In the genomic region with DNA sequence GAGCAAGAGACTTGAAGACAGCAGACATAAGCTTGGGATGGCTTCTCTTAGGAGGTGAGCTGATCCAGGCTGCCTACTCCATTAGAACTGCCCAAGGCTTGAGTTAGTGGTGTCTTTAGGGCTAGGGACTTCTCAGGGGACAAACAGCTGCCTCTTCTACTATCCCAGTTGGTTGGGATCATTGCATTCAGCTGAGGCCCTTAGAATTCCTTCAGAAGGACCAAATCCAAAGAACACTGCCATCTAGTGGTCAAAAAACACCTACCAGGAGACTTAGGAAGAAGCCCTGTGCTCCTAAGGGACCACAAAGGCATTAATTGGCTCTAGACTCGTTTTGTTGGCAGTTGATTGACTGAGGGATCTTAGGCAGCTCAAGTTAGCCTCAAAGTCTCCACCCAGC, we compare ENCODE assay signal across 8 mouse cellular contexts. TPM values are rescaled to one million over a fixed set of nuclear protein-coding genes. Genes with fewer than 3 reads are reported as not detected.
DNase-seq lines count a peak whose midpoint lies in the region; ATAC-seq and TF ChIP-seq lines count a peak whose summit lies in the region.

No protein-coding gene starts in this region.

- H3K4me3 ChIP-seq in liver, adult 2 months (ENCODE audit: insufficient read depth, low read depth, low read length) = no peak overlapping the region
- H3K4me3 ChIP-seq in hindbrain, embryonic 13.5 days = no peak overlapping the region
- H3K4me3 ChIP-seq in limb, embryonic 15.5 days = no peak overlapping the region

- peak; percentile 30; the same call in 1 of the 2 replicates for ATAC-seq in common myeloid progenitor, adult 5-6 weeks (replicated peaks; ENCODE audit: low read depth, poor library complexity, severe bottlenecking)
- ATAC-seq in hindbrain, embryonic 13.5 days (ENCODE audit: low FRiP score) = peak; percentile 32; the same call in 1 of the 2 replicates
- ATAC-seq in limb, embryonic 15.5 days (ENCODE audit: insufficient number of reproducible peaks, low FRiP score, low TSS enrichment, low read depth) = no peak

- DNase-seq in liver, adult 2 months (ENCODE audit: extremely low read depth, low read depth, low spot score) = peak; percentile 64
- DNase-seq in liver (no peak), MEL-GATA-1-ER (ENCODE audit: extremely low read depth, low read depth) (peak; percentile 36)
- DNase-seq in retina, postnatal 7 days (ENCODE audit: low read depth, low spot score) = peak; percentile 55
- no peak for DNase-seq in natural killer cell, adult 2 months (ENCODE audit: low spot score in 2 of 2)

- H3K9me3 ChIP-seq in hindbrain, embryonic 13.5 days = no peaks in the 10 kb centered on the region
- no peaks in the 10 kb centered on the region for H3K9me3 ChIP-seq in limb, embryonic 15.5 days

- peaks cover 25% of the 10 kb centered on the region for H3K36me3 ChIP-seq in liver, adult 2 months (ENCODE audit: control insufficient read depth, insufficient read depth, low read length)
- H3K36me3 ChIP-seq in hindbrain, embryonic 13.5 days = peaks cover 16% of the 10 kb centered on the region
- peaks cover 18% of the 10 kb centered on the region for H3K36me3 ChIP-seq in limb, embryonic 15.5 days

- no peak for TF ChIP-seq POLR2A in liver, adult 2 months (IDR thresholded peaks at IDR 0.05; ENCODE audit: extremely low read depth, insufficient read depth, low read length)

- TF ChIP-seq CTCF in liver, adult 2 months (IDR thresholded peaks at IDR 0.05; ENCODE audit: low read depth, low read length) = peak; percentile 39

- H3K79me2 ChIP-seq in liver, adult 2 months (ENCODE audit: control insufficient read depth, insufficient read depth, low read length) = no peaks in the 10 kb centered on the region

- WGBS in liver, adult 2 months = 11% methylated on average over 1 of the region's 1 CpGs
- 0% methylated on average over 1 of the region's 1 CpGs for WGBS in hindbrain, embryonic 13.5 days
- WGBS in limb, embryonic 15.5 days = 0% methylated on average over 1 of the region's 1 CpGs

- H3K4me1 ChIP-seq in liver, adult 2 months (ENCODE audit: control insufficient read depth, insufficient read depth, low read length) = peaks cover 2% of the 10 kb centered on the region
- H3K4me1 ChIP-seq in hindbrain, embryonic 13.5 days (replicated peaks) = no peaks in the 10 kb centered on the region
- peaks cover 26% of the 10 kb centered on the region for H3K4me1 ChIP-seq in limb, embryonic 15.5 days

- H3K4me2 ChIP-seq in hindbrain, embryonic 13.5 days = no peak overlapping the region
- no peak overlapping the region for H3K4me2 ChIP-seq in limb, embryonic 15.5 days

- no peaks in the 10 kb centered on the region for H3K27me3 ChIP-seq in liver, adult 2 months (ENCODE audit: control insufficient read depth, insufficient read depth, low read length)
- H3K27me3 ChIP-seq in hindbrain, embryonic 13.5 days = no peaks in the 10 kb centered on the region
- no peaks in the 10 kb centered on the region for H3K27me3 ChIP-seq in limb, embryonic 15.5 days

- H3K9ac ChIP-seq in liver, adult 2 months (ENCODE audit: low read depth, low read length) = no peak overlapping the region
- no peak overlapping the region for H3K9ac ChIP-seq in hindbrain, embryonic 13.5 days
- H3K9ac ChIP-seq in limb, embryonic 15.5 days = no peak overlapping the region

- H3K27ac ChIP-seq in liver, adult 2 months (replicated peaks; ENCODE audit: insufficient read depth, low read depth, low read length) = no peak overlapping the region
- no peak overlapping the region for H3K27ac ChIP-seq in hindbrain, embryonic 13.5 days
- H3K27ac ChIP-seq in limb, embryonic 15.5 days = peak overlapping the region; percentile 61

RNA-seq across cellular contexts. Expression of a gene that starts 16.3 kb away (rescaled TPM):
- total RNA-seq in liver, adult 2 months (2014; rRNA removed) = 220 and 227 TPM in 2 replicates
- 358 and 464 TPM in 2 replicates for polyA plus RNA-seq in liver, adult 2 months (2012; rRNA removed)
- 27.7 and 48.8 TPM in 2 replicates for total RNA-seq in common myeloid progenitor, adult 5-6 weeks (2017)
- polyA plus RNA-seq in hindbrain, embryonic 13.5 days (2015; fragmentation: Nextera tagmentation; extraction: Ambion mirVana) = 302 and 316 TPM in 2 replicates
- 448 and 491 TPM in 2 replicates for polyA plus RNA-seq in limb, embryonic 15.5 days (2015; fragmentation: Nextera tagmentation; extraction: Ambion mirVana)

RNA-seq across cellular contexts. Expression of a gene that starts 21.8 kb away (rescaled TPM):
- total RNA-seq in liver, adult 2 months (2014; rRNA removed) = 28.0 and 41.7 TPM in 2 replicates
- 110 and 128 TPM in 2 replicates for polyA plus RNA-seq in liver, adult 2 months (2012; rRNA removed)
- total RNA-seq in common myeloid progenitor, adult 5-6 weeks (2017) = not detected in 2 replicates
- polyA plus RNA-seq in hindbrain, embryonic 13.5 days (2015; fragmentation: Nextera tagmentation; extraction: Ambion mirVana) = 579 and 581 TPM in 2 replicates
- polyA plus RNA-seq in limb, embryonic 15.5 days (2015; fragmentation: Nextera tagmentation; extraction: Ambion mirVana) = 3,190 and 4,050 TPM in 2 replicates

RNA-seq across cellular contexts. Expression of a gene that starts 24.7 kb away (rescaled TPM):
- total RNA-seq in liver, adult 2 months (2014; rRNA removed) = 15.7 and 19.5 TPM in 2 replicates
- 13.6 and 14.0 TPM in 2 replicates for polyA plus RNA-seq in liver, adult 2 months (2012; rRNA removed)
- 123 and 135 TPM in 2 replicates for total RNA-seq in common myeloid progenitor, adult 5-6 weeks (2017)
- 126 and 127 TPM in 2 replicates for polyA plus RNA-seq in hindbrain, embryonic 13.5 days (2015; fragmentation: Nextera tagmentation; extraction: Ambion mirVana)
- polyA plus RNA-seq in limb, embryonic 15.5 days (2015; fragmentation: Nextera tagmentation; extraction: Ambion mirVana) = 153 and 158 TPM in 2 replicates

Comparison
In these comparisons a context has a peak if more than half of its experiments do, and no peak if none do; other contexts are left out.
1. DNase-seq: peak in liver, adult 2 months (single experiment), MEL-GATA-1-ER (single experiment) and retina, postnatal 7 days (single experiment); none in liver (single experiment) and natural killer cell, adult 2 months (0 of 2).